Mouse (Mus musculus) kidney, adult 9 months (tissue): Measurements from ENCODE around the gene Mep1a.
"Not testable (repeated sequence)": the region's sequence is repeated elsewhere in the genome, so short reads cannot be mapped to it uniquely, and the experiment has no call there.

Source experiments
- DNase-seq: peaks from one replicate; pipeline ENCODE4 v3.0.0; 2022

Mep1a gene

DNA sequence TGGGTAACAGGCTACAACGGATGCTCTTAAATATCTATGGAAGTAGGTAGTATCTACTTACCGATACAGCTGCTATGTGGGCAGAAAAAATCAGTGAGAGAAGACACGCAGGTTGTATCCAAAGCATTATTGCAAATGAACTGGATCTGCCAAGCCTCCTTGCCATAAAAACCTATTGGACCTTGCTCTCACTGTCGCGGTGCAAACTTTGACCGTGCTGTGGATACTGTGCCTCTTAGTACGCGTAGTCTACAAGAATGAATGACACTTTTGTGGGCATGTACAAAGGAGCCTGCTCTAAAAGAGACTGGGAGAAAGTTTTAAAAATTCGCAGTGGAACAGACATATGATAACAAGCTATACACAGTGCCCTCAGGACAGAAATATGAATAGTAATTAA is at the start of gene Mep1a:
Mep1a (minus strand) TSS at position 221 of the 400 bp plus-strand sequence.
- peak; percentile 84 for DNase-seq

DNA sequence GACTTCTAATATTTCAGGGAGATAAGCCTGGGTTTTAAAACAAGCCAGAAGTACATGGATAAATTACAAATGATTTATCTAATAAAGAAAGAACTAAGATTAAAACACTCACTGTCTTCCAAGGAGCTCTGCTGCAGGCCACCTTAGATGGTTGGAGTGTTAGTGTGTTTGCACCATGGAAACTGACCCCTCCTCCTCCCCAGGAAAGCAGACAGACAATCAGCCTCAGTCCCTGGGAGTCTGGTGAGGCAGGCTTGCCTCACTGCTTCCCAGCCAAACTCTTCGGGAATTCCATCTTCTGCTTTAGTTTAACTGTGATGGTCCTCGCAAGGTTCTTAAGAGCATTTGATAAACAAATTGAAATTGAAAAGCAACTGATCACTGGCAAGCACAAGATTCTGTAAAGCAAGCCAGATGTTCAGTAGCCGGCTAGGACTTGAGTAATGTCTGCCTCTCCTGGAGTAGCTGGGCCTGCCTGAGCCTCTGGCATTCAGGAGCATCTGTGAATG is 48.6 kb upstream of the Mep1a start:
- no peak for DNase-seq

DNA sequence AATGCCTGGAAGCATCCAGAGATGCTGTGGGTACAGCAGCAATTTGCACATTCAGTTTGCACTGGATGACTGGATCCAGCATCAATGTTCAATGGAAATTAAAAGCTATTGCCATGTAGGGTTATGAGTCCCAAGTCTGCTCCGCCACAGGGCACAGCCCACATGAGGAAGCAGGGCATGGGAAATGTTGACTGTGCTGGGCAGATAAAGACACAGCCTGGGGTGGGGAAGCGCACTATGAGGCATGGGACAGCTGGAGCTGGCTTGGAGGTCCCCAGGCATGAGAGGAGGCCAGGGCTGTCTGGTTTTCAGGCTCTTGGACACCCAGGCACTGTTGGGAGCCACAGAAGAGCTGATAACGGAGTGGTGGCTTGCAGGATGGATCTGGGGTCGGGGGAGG is 41.4 kb upstream of the Mep1a start:
- no peak for DNase-seq

DNA sequence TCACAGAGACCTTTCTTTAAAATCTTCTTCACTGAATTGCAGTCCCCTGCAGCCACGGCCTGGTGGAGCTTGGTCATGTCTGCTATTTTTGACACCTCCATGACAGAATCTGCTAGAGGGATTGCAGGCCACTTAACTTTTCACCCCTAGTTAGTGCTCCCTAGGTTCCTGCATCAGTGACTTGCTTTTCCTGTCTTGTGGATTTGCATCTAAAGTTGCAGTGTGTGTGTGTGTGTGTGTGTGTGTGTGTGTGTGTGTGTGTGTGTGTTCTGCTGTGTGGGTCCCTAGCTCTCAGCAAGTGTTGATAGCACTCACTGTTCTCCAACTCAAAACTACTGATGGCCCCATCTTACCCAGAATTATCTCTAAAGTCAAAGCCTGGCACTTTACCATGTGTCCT is 40.9 kb upstream of the Mep1a start, which contains the start of gene Ankrd66:
Ankrd66 (minus strand) TSS at position 101 of the 400 bp plus-strand sequence.
- no peak for DNase-seq

DNA sequence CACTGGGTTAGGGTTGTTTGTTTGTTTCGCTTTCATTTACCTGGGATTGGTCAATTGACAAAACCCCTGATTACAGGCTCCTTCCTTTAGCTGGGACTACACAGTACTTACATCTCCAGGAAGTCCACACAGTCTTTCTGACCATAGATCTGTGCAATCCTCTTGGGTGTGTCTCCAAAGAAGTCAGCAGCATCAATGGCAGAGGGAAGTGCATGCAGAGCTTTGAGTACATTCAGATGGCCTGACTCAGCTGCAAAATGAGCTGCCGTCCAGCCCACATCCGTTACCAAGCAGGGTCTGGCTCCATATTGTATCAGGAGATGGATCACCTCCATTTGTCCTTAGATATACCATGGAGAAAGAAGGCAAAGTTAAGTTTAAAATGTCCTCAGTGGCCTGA is 36.2 kb upstream of the Mep1a start:
- DNase-seq, result no peak

DNA sequence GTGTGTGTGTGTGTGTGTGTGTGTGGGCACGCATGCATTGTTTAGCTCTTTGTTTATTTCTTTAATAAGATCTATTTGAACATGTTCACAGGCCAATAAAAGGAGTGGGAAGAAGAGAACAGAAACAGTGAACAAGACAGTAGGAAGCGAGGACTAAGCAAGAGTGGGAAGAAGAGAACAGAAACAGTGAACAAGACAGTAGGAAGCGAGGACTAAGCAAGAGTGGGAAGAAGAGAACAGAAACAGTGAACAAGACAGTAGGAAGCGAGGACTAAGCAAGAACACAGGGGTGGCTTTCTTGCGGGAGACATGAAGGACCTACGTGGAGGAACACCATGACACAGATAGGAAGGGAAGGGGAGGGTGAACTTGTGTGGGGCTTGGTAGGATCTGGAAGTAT is 34.2 kb upstream of the Mep1a start:
- not testable (repeated sequence) for DNase-seq

DNA sequence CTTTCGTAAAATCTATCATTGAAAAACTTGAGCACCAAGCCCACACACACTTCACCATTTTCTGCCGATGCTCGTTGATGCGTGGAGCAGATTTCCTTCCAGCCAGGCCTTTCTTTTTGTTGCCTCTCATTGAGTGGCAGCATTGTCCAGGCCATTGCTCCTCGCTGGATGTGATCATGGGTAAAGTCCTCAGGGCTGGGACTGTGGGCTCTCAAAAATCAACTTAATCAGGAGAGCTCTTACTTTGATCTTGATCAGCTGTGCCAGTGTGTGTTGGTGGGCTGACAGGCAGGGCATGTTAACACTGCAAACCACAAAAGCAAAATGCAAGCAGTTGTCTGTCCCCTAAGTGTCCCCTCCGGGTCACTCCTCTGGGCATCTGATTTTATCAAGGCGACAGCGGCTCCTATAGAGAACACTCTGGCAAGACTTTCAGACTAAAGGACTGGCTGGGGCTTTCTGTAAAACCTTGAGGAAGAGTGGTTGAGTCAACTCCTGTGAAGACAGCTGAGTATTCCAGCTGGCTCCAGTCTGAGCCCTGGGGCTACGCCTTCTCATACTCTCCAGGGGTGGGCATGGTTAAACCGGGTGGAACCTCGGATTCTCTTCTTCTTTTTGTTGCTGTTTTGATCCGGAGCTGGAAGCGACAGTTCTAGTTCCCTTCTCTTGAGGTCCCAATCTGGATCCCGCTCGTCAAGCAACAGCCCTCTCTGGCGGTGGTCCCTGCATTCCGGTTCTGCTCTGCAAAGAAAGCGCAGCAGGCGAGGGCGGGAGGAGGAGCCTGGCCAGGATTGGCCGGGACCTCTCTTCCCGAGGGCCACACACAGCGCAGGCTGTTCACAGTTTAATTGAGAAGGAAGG is 32.0 kb upstream of the Mep1a start:
- peak; percentile 38 for DNase-seq

DNA sequence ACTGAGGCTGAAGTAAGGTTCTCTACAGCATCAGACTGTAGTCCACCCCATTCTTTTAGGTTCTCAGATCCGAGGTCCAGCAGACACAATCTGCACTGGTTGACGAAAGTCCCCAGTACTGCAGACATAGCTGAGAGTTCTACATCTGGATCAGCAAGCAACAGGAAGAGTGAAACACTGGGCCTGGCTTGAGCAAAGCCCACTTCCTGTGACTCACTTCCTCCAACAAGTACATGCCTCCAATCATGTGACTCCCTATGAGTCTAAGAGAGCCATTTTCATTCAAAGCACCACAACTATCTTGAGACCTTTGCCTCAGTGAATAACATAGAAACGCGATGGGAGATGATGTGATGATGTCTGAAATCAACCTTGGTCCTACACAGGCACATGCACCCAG is 28.6 kb upstream of the Mep1a start:
- DNase-seq, result no peak

DNA sequence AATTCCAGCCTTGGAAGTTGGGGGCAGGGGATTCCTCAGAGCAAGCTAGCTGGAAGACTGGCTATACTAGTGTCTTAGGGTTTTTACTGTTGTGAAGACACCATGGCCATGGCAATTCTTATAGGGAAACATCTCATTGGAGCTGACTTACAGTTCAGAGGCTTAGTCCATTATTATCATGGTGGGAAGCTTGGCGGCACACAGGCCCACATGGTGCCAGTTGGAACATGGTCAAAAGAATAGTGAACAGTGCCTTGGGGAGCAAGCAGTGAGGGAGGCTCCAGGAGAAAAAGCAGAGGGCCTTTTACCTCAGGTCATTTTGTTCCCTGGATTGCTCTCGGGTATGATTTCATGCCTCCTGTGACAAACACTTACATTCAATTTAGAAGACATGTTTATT is 27.9 kb upstream of the Mep1a start:
- DNase-seq, result no peak

DNA sequence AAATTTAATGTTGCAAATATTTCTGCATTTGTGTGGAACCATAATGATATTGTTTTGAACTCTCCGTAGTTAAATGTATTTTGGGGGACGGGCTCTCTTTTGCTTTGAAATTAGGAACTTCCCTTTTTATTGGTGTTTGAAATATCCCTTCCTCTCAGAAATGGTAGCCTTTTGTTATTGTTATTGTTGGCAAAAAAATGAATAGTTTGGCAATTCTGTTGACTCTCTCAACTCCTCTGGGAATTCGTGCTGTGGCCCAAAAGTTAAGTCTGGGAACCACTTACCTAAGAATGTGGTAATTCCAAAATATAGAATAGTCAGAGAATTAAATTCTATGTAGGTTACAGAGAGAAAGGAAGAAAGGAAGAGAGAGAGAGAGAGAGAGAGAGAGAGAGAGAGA is 17.6 kb upstream of the Mep1a start:
- DNase-seq, result no peak

DNA sequence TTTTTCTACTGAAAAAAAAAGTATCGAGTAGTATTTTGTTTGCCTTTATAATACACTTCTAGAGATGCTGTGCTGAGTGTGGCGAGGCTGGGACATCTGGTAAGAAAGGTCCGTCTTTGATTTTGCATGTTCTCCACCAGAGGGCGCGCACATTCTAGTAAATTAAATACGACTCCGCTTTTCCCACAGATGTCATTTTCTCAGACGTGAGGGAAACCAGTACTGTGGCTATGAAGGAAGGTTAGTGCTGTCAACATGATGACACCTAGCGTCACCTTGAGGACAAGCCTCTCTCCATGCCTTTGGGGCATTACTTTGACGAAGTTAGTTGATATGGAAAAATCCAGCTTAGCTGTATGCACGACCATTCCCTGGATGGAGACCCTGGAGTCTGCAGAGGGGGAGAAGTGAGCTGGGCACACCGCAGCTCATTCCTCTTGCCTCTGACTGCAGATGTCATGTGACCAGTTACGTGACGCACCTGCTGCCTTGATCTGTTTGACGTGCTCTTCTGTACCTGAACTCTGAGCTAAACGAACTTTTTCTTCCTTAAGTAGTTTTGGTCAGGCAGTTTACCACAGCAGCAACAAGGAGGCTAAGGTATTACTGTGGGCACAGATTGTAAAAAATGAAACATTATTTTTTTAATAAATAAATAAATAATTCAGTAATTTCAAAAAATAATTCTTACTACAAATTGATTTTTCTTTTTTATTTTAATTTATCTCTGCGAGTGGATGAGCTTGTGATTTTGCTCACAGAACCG is 16.2 kb upstream of the Mep1a start:
- peak; percentile 59 for DNase-seq

DNA sequence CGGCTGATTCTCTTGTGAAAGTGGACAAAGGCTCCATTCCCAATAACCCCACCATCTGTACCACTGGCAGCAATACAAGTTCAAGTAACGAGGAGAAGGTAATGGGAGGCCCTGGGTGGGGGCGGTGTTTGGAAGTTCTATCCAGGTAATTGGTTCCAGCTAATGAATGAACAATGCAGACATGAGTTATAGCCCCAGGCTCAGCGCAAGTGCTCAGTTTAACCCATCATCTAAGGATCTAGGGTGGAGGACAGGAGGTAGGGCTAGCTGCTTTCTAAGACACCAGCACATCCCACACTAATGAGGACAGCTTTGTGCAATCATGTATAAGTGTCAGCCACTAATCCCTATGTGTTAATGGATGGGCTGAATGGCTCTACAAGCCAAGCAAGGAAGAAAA is 8.2 kb upstream of the Mep1a start:
- no peak for DNase-seq

DNA sequence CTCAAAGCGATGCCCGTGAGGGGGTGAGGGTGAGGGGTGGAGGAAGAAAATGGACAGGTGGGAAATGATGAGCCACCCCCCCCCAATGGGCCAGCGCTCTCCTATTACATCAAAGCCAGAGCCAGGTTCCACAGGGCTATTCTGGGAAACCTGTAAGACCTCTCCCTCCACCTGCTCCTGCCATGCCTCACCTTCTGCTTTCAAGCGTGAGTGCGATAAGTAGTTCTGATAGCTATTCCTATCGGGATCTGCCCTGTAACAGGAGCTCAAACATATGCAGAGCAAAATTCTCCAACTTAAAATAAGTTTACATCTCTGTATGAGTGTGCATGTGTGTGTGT is 2.0 kb upstream of the Mep1a start:
- DNase-seq, result no peak

DNA sequence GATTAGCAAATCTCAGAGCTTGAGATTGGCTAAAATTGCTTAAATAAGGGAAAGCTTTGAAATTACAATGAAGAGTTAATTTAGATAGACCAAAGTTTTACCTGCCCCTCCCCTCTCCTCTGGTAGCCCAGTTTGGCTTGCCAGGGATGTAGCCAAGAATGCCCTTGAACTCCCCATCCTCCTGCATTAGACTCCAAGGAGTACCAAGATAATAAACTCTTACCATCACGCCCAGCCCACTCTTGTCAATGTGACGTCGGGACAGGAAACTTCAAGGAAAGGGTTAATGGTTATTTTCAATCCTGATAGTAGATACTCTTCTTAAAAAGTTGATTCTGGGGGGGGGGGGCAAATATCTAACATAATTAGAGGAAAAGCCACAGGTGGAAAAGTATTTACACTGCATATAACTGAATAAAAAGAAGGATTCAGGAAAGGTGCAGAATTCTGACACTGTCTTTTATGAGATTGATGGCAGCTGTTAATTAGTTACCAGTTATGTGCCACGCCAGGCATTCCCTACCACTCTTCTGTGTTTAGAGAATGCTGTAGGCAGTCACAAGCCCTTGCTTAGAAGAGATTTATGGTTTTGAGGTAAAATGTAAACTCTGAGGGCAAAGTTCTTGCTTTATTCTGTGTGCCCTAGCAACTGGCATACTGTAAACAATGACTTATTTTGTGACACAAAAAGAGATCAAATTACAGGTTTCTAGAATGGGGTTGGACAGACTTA is 1.4 kb upstream of the Mep1a start:
- peak; percentile 60 for DNase-seq

DNA sequence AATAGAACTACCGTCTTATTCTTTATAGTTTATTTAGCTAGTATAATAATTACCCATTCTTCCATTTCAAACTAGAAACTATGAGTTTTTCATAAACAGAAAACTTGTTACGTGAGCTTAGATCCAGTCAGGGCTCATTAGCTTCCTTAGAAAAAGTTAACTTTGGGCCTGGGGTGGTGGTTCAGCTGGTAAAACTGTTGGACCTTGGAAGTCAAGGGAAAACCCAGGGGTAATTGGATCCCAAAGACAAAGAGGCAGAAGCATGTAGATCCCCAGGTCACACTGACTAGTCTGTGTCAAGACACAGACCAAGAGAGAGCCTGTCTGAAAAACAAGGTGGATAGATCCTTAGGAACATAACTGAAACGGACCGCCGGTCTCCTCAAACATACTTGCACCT is 981 bp downstream of the Mep1a start:
- peak; percentile 84 for DNase-seq

DNA sequence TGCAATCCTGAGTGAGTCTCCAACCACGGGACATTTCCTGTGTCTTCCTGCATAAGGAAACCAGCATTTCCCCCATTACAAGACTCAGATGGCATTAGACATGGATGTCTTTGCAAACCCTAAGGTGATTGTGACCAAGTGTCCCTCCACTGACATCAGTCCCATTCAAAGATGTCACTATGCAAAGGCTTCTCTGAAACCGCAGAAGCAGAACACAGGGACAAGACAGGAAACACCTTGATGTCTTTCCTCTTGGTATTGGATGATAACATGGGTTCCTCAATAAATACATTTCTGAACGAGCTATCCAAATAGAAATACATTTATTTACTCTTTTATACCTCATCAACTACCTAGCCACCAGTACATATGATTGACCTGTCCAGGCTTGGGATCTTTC is 1.4 kb downstream of the Mep1a start:
- no peak for DNase-seq

DNA sequence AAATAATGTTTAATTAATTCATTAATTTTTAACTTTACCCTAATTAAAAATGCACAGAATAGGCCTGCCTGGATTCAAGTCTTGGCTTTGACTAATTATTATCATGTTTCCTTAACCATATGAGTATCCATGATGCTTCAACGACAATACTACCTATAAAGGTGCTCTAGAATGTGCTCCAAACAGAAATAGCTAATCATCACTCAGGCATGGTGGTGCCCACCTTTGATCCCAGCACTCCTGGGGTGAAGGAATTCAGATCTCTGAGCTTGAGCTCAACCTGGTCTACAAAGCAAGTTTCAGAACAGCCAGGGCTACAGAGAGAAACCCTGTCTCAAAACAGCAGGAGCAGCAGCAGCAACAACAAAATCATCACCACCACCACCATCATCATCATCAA is 2.1 kb downstream of the Mep1a start:
- peak; percentile 83 for DNase-seq

DNA sequence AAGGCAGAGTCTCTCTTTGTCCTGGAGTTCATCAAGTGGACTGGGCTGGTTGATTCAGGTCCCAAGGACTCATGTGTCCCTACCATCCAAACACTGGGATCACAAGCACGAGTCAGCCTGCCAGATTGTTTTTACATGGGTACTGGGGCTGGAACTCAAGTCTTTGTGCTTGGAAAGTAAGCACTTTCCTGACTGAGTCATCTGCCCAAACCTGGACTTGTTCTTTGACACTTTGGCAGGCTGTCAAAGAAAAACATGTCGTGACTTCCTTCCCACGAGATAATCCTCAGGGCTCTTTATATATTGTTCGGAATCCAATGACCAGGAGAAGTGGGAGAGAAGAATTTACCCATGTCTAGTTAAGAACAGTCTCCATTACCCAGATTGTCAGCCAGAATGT is 5.1 kb downstream of the Mep1a start:
- DNase-seq, result peak; percentile 40

DNA sequence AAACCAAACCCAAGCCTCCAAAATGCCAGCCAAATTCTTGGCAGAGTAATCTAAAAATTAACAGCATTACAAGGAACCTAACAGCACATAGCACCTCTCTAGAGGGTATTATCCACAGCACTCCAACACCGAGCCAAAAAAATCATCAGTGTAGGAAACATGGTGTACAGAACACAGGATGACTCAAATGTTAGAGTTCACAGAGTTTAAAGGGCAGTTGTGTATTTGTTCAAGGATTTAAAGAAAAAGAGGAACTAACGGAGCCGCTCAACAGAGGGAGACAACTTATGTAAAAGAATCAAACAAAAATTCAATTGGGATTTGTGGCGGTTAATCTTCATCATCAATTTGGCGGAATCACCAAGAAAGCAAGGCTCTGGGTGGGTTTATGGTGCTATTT is 7.1 kb downstream of the Mep1a start:
- DNase-seq, result no peak

DNA sequence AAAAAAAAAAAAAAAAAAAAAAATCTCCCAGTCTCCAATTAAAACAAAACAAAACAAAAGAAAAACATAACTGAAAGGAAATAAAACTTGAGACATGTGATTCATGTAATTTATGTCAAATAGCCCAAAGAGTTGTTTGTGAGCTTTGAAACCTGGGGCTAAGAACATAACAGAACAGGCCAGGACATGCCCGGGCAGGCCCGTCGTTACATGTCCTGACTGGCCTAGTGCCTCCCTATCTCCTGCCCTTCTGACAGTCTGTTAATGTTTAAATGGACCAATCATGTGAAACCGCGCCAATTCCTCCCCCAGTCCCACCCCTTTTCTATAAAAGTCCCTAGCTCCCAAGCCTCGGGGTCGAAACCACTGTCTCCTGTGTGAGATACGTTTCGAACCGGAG is 12.2 kb downstream of the Mep1a start:
- DNase-seq, result peak; percentile 63

DNA sequence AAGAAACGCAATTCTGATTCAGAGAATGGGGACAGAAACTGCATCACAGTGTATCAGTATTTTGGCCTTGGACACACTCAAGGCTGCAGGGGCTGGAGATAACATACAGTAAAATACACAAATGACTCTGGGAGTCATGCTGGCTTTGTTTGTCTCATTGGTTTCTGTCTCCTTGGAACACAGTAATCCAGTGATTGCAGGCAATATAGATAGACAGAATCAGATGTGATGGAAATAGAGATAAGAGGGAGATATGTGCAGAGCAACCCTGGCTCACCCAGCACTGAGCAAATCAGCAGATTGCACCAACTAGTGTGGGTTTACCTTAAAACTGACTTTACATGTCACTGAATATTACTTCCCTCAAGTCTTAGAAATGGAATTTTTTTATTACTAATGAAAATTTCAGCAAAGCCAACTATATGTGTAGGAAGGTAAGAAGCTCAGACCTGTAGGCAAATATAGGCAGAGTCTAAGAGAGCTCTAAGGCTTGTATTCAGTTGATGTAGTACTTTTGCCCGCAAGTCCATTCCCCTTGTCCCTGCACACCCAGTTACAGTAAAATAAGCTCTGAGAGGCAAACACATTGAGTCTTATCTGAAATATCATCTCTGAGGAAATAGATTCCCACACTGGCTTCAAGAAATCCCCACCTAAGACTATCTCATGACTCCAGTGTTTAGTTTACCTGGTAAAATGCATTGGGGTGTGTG is 14.0 kb downstream of the Mep1a start:
- no peak for DNase-seq

DNA sequence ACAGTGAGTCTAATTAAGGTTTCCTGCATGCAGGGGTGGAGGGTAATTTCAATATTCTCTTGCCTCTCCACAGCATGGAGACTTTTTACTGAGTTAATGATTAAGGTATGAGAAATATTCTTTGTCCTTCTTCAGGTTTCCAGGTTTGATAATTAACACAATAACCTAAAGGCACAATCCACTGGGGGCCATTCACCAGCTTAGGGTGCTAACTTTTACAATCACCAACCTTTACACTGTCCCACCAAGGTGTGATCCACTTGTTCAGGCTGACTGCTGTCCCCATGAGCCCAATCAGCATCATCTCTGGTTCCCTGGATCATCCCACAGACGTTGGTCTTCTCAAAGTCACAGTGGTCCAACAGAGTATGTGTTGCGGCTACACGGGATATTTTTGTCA is 16.6 kb downstream of the Mep1a start:
- peak; percentile 47 for DNase-seq

DNA sequence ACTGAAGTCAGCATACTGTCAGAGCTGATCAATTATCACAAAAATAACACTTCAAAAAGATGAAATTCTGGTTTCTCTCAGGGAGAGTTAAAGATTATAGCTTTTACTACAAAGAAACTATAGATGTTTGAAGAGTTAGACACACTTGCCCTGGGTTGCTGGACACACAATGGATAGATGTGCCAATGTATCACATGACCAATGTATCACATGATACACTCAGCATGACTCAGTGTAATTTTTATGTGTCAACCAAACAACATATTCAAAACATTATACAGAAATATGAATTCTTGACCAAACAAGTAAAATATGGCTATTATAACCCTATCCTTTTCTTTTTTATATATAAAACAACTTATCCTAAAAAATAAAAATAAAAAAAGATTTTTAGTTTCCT is 25.0 kb downstream of the Mep1a start:
- no peak for DNase-seq
